Mouse (Mus musculus) limb, embryonic 11.5 days (tissue): ENCODE results near the gene Slc6a5. TPM values are rescaled to one million over a fixed set of nuclear protein-coding genes. Genes with fewer than 3 reads are reported as not detected.

Source experiments
- ATAC-seq: fragments of 200-750 bp; cut with Nextera tagmentation; 2 replicates; pipeline ENCODE4 v1.8.0; 2017; ENCODE audit warnings: low read depth; ENCODE audit not compliant: insufficient number of reproducible peaks, low FRiP score, low TSS enrichment
- DNase-seq: peaks from one replicate; pipeline ENCODE4 v3.0.0-alpha.2; 2015; ENCODE audit warnings: low spot score
- H3K27ac ChIP-seq: fragments of 300-500 bp; sonication (generic); replicated peaks from 2 replicates; pipeline ENCODE4 v1.5.1; 2014; ENCODE audit warnings: low read depth, mild to moderate bottlenecking, low read length
- H3K27me3 ChIP-seq: fragments of 300-500 bp; sonication (generic); 2 replicates; pipeline ENCODE4 v1.6.1; 2014; ENCODE audit warnings: mild to moderate bottlenecking, low read length, mixed read lengths; ENCODE audit not compliant: control insufficient read depth, insufficient read depth
- H3K36me3 ChIP-seq: fragments of 300-500 bp; sonication (generic); 2 replicates; pipeline ENCODE4 v1.6.1; 2014; ENCODE audit warnings: mild to moderate bottlenecking, low read length, moderate library complexity, mixed read lengths; ENCODE audit not compliant: control insufficient read depth, insufficient read depth
- H3K4me1 ChIP-seq: fragments of 300-500 bp; sonication (generic); 2 replicates; pipeline ENCODE4 v1.6.1; 2014; ENCODE audit warnings: low read length, mixed read lengths; ENCODE audit not compliant: control insufficient read depth, insufficient read depth
- H3K4me2 ChIP-seq: fragments of 300-500 bp; sonication (generic); 2 replicates; pipeline ENCODE4 v1.6.1; 2014; ENCODE audit warnings: low read depth, mild to moderate bottlenecking, moderate library complexity; ENCODE audit not compliant: severe bottlenecking
- H3K4me3 ChIP-seq: fragments of 300-500 bp; sonication (generic); 2 replicates; pipeline ENCODE4 v1.5.1; 2014; ENCODE audit warnings: low read depth, low read length
- H3K9ac ChIP-seq: fragments of 300-500 bp; sonication (generic); 2 replicates; pipeline ENCODE4 v1.6.1; 2014; ENCODE audit warnings: mild to moderate bottlenecking, low read length
- H3K9me3 ChIP-seq: fragments of 300-500 bp; sonication (generic); 2 replicates; pipeline ENCODE4 v1.6.1; 2016; ENCODE audit warnings: low read length; ENCODE audit not compliant: control insufficient read depth
- WGBS: fragments of 180-500 bp; shearing (Covaris S2); extraction: QIAGEN DNeasy Blood & Tissue Kit; methylation state at CpG from one replicate; pipeline ENCODE4 v1.1.7; 2014; 5-methylcytosine and 5-hydroxymethylcytosine counted together
- polyA plus RNA-seq: library from polyadenylated mRNA; unstranded; fragments of >200 nt; fragmentation: Nextera tagmentation; extraction: Ambion mirVana; gene quantifications from 2 replicates; pipeline ENCODE4 v1.2.1, GENCODE M21; 2014

Gene Slc6a5
- polyA plus RNA-seq: not detected in 2 replicates

DNA sequence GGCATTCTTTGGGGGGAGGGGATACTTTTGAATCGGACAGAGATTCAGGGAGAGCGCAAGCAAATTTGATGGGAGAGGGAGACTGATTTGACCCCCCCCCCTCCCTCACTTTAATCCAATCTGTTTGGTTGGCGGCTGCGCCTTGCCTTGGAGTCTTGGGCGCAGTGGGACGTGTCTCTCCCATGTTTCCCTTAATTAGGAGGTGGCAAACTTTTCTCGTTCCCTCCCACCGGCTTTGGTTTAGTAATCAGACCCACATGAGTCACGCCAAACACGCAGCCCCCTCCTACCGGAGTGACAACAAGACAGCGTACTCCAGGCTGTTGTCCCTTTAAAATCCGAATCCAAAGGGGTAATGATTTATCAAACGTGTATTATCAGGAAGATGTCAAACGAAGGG lies at the start of gene Slc6a5:
Gene Slc6a5 (plus strand): TSS at position 297 of the 400 bp plus-strand sequence.
- 1% methylated on average over 15 of the region's 15 CpGs for WGBS

GRCm38 (mm10) chr7:49861196-49861595 lies 48.8 kb upstream of the Slc6a5 start:
- DNase-seq (no peak), ATAC-seq (no peak)
- H3K27ac ChIP-seq: no peak overlapping the region
- peaks cover 5% of the 10 kb centered on the region; the same call in 1 of the 2 replicates for H3K36me3 ChIP-seq
- WGBS: 95% methylated on average over 2 of the region's 2 CpGs
- no peak overlapping the region for H3K9ac ChIP-seq
- H3K4me2 ChIP-seq: no peak overlapping the region
- no peaks in the 10 kb centered on the region for H3K4me1 ChIP-seq
- no peaks in the 10 kb centered on the region for H3K27me3 ChIP-seq
- no peak overlapping the region for H3K4me3 ChIP-seq
- H3K9me3 ChIP-seq: no peaks in the 10 kb centered on the region

More for the DNA sequence above, at the start of gene Slc6a5:
- Histone ChIP-seq H3K4me1 (no peaks in the 10 kb centered on the region), H3K9me3 (no peaks in the 10 kb centered on the region), H3K27me3 (peaks cover 94% of the 10 kb centered on the region), H3K4me2 (no peak within 1 kb of the TSS), H3K27ac (no peak within 1 kb of the TSS), H3K9ac (no peak within 1 kb of the TSS), H3K4me3 (no peak within 1 kb of the TSS), H3K36me3 (no peaks in the 10 kb centered on the region)
- DNase-seq (no peak), ATAC-seq (no peak)

- Histone ChIP-seq H3K9ac (no peak overlapping the region), H3K9me3 (no peaks in the 10 kb centered on the region), H3K27ac (no peak overlapping the region), H3K4me2 (no peak overlapping the region), H3K27me3 (no peaks in the 10 kb centered on the region), H3K36me3 (0 out of 2 replicates have a peak, but pooled peaks cover 2% of the 10 kb centered on the region), H3K4me3 (no peak overlapping the region), H3K4me1 (no peaks in the 10 kb centered on the region)
- WGBS: 67% methylated on average over 3 of the region's 3 CpGs
- DNase-seq (no peak), ATAC-seq (no peak)
Measured at GRCm38 (mm10) chr7:49863753-49864152, 46.2 kb upstream of the Slc6a5 start.

DNA sequence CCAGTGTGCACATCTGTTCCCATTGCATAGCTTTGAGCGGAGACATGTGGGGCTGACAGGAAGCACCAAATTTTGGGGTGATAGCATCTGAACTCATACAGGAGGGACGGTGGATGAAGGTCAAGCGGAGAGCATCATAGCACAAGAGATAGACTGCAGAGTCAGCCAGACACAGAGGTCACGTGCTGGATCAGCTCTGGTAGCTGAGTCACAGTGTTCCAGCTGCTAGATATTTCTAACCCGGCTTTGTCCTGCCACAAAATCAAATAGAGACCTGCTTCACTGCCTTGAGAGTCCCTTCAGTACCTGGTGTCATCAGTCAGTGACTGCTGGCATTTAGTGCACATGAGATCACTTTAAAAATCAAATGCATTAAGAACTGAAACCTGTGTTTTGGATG lies 40.3 kb upstream of the Slc6a5 start:
- DNase-seq: no peak
- Histone ChIP-seq H3K27me3 (no peaks in the 10 kb centered on the region), H3K9ac (no peak overlapping the region), H3K4me1 (no peaks in the 10 kb centered on the region), H3K4me3 (no peak overlapping the region), H3K36me3 (no peaks in the 10 kb centered on the region), H3K4me2 (no peak overlapping the region), H3K27ac (no peak overlapping the region), H3K9me3 (no peaks in the 10 kb centered on the region)
- no peak for ATAC-seq
- WGBS: 74% methylated on average over 5 of the region's 5 CpGs

- 78% methylated on average over 3 of the region's 3 CpGs for WGBS
- Histone ChIP-seq H3K36me3 (no peaks in the 10 kb centered on the region), H3K4me1 (no peaks in the 10 kb centered on the region), H3K9me3 (no peaks in the 10 kb centered on the region), H3K27ac (no peak overlapping the region), H3K27me3 (no peaks in the 10 kb centered on the region), H3K4me2 (no peak overlapping the region), H3K4me3 (no peak overlapping the region), H3K9ac (no peak overlapping the region)
- DNase-seq (no peak), ATAC-seq (no peak)
Measured at GRCm38 (mm10) chr7:49870276-49870675, 39.7 kb upstream of the Slc6a5 start.

GRCm38 (mm10) chr7:49877307-49877706 lies 32.6 kb upstream of the Slc6a5 start:
- Histone ChIP-seq H3K9ac (no peak overlapping the region), H3K36me3 (no peaks in the 10 kb centered on the region), H3K4me1 (peaks cover 2% of the 10 kb centered on the region; the same call in 1 of the 2 replicates), H3K27me3 (no peaks in the 10 kb centered on the region), H3K4me2 (no peak overlapping the region), H3K9me3 (no peaks in the 10 kb centered on the region), H3K4me3 (no peak overlapping the region), H3K27ac (no peak overlapping the region)
- DNase-seq (no peak), ATAC-seq (no peak)
- WGBS: 83% methylated on average over 5 of the region's 5 CpGs

- Histone ChIP-seq H3K9ac (no peak overlapping the region), H3K4me1 (peaks cover 2% of the 10 kb centered on the region; the same call in 1 of the 2 replicates), H3K27ac (no peak overlapping the region), H3K9me3 (no peaks in the 10 kb centered on the region), H3K4me2 (no peak overlapping the region), H3K27me3 (no peaks in the 10 kb centered on the region), H3K36me3 (no peaks in the 10 kb centered on the region), H3K4me3 (no peak overlapping the region)
- WGBS: 85% methylated on average over 13 of the region's 13 CpGs
- DNase-seq (no peak), ATAC-seq (no peak)
Measured at GRCm38 (mm10) chr7:49879051-49879450, 30.9 kb upstream of the Slc6a5 start.

DNA sequence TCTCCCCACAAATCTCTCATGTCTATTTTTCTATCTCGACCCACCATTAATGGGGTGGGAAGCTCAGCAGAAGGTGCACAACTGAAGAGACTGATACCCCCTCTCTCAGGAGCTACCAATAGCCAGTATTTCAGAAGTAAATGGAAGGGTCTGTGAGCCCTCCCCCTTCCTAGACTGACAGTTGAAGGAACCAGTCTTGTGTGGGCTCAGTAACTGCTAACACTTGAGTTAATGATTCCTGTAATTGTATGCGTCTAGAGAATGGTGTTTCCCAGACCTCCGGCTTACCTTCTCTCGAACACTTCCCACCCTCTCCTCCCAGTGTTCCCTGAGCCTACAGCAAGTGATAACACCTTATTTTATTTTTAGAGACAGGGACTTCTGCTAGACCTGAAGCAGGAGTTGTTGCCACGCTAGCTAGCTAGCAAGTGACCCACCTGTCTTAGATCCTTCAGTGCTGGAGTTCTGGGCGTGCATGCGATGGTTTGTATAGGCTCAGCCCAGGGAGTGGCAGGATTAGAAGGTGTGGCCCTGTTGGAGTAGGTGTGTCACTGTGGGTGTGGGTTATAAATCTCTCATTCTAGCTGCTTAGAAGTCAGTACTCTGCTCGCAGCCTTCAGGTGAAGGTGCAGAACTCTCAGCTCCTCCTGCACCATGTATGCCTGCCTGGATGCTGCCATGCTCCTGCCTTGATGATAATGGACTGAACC lies 29.8 kb upstream of the Slc6a5 start:
- H3K27me3 ChIP-seq: no peaks in the 10 kb centered on the region
- no peaks in the 10 kb centered on the region for H3K36me3 ChIP-seq
- no peak overlapping the region for H3K4me2 ChIP-seq
- peaks cover 2% of the 10 kb centered on the region; the same call in 1 of the 2 replicates for H3K4me1 ChIP-seq
- no peak for DNase-seq
- no peak for ATAC-seq
- H3K9ac ChIP-seq: no peak overlapping the region
- 75% methylated on average over 8 of the region's 8 CpGs for WGBS
- H3K9me3 ChIP-seq: no peaks in the 10 kb centered on the region
- no peak overlapping the region for H3K4me3 ChIP-seq
- H3K27ac ChIP-seq: no peak overlapping the region
